Mouse (Mus musculus): ENCODE results near the gene Olfr155.

Gene Olfr155

GRCm38 (mm10) chr4:43851265-43851664 is at the start of gene Olfr155:
TSS of gene Olfr155 (plus strand) at chr4:43851565.
- no peak for DNase-seq

- DNase-seq: no peak
Measured at GRCm38 (mm10) chr4:43822896-43823550, 28.3 kb upstream of the Olfr155 start.

- DNase-seq: no peak
Measured at GRCm38 (mm10) chr4:43823845-43824337, 27.5 kb upstream of the Olfr155 start, which contains the start of gene Olfr156. TSS of gene Olfr156 (minus strand) at chr4:43823895.

GRCm38 (mm10) chr4:43828806-43829205 is 22.6 kb upstream of the Olfr155 start:
- DNase-seq: no peak

GRCm38 (mm10) chr4:43832031-43832430 is 19.3 kb upstream of the Olfr155 start:
- peak; percentile 18 for DNase-seq

- no peak for DNase-seq
Measured at GRCm38 (mm10) chr4:43833752-43834151, 17.6 kb upstream of the Olfr155 start.

- no peak for DNase-seq
Measured at GRCm38 (mm10) chr4:43834749-43835148, 16.6 kb upstream of the Olfr155 start.

- DNase-seq: no peak
Measured at GRCm38 (mm10) chr4:43838326-43838725, 13.0 kb upstream of the Olfr155 start.

GRCm38 (mm10) chr4:43840101-43840500 is 11.3 kb upstream of the Olfr155 start, which contains the start of gene Olfr157:
TSS of gene Olfr157 (minus strand) at chr4:43840201.
- DNase-seq: no peak

GRCm38 (mm10) chr4:43854101-43854500 is 2.7 kb downstream of the Olfr155 start:
- DNase-seq: no peak

- no peak for DNase-seq
Measured at GRCm38 (mm10) chr4:43859886-43860285, 8.5 kb downstream of the Olfr155 start.

- DNase-seq: peak; percentile 76
Measured at GRCm38 (mm10) chr4:43860744-43861519, 9.6 kb downstream of the Olfr155 start.

- no peak for DNase-seq
Measured at GRCm38 (mm10) chr4:43863298-43863697, 11.9 kb downstream of the Olfr155 start.

GRCm38 (mm10) chr4:43869821-43870220 is 18.5 kb downstream of the Olfr155 start:
- DNase-seq: no peak

GRCm38 (mm10) chr4:43874501-43874900 is 23.1 kb downstream of the Olfr155 start:
- no peak for DNase-seq

- DNase-seq: peak; percentile 90
Measured at GRCm38 (mm10) chr4:43875160-43875918, 24.0 kb downstream of the Olfr155 start, which contains the start of gene Reck. TSS of gene Reck (plus strand) at chr4:43875530.

- DNase-seq: no peak
Measured at GRCm38 (mm10) chr4:43875919-43876411, 24.6 kb downstream of the Olfr155 start.

- DNase-seq: no peak
Measured at GRCm38 (mm10) chr4:43877230-43877629, 25.9 kb downstream of the Olfr155 start.

GRCm38 (mm10) chr4:43878121-43878776 is 26.9 kb downstream of the Olfr155 start:
- DNase-seq: no peak

GRCm38 (mm10) chr4:43879566-43879965 is 28.2 kb downstream of the Olfr155 start:
- no peak for DNase-seq

- no peak for DNase-seq
Measured at GRCm38 (mm10) chr4:43884196-43884595, 32.8 kb downstream of the Olfr155 start.

GRCm38 (mm10) chr4:43891247-43891646 is 39.9 kb downstream of the Olfr155 start:
- no peak for DNase-seq

Measured in thymus, postnatal 4 days (tissue).